Mouse (Mus musculus): ENCODE results near the gene Hspa1b. TPM values are rescaled to one million over a fixed set of nuclear protein-coding genes. Genes with fewer than 3 reads are reported as not detected.
"Not testable (repeated sequence)": the region's sequence is repeated elsewhere in the genome, so short reads cannot be mapped to it uniquely, and the experiment has no call there.

Hspa1b gene
- total and polyA plus RNA-seq, 3 experiments: 0.08 to 0.15 TPM; not detected in 1

DNA sequence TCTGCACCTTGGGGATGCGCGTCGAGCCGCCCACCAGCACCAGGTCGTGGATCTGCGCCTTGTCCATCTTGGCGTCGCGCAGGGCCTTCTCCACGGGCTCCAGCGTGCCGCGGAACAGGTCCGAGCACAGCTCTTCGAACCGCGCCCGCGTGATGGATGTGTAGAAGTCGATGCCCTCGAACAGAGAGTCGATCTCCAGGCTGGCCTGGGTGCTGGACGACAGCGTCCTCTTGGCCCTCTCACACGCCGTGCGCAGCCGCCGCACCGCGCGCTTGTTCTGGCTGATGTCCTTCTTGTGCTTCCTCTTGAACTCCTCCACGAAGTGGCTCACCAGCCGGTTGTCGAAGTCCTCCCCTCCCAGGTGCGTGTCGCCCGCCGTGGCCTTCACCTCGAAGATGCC lies 1.1 kb downstream of the Hspa1b start:
- H3K36me3 ChIP-seq (replicated peaks in 1 of 2; ENCODE audit: control insufficient read depth in 1 of 2, insufficient read depth in 1 of 2, low read length in 1 of 2); H3K4me2 ChIP-seq (ENCODE audit: insufficient read depth, low read depth, poor library complexity, severe bottlenecking); H3K9me3 ChIP-seq (replicated peaks; ENCODE audit: low read length); DNase-seq (ENCODE audit: extremely low read depth); H3K4me3 ChIP-seq (replicated peaks in 1 of 3; ENCODE audit: low read depth in 2 of 3, low read length in 2 of 3, poor library complexity in 1 of 3); H3K27ac ChIP-seq (ENCODE audit: insufficient read depth, low read depth); H3K9ac ChIP-seq (ENCODE audit: insufficient read depth, low read depth); H3K79me2 ChIP-seq (replicated peaks; ENCODE audit: control insufficient read depth, extremely low read depth, insufficient read depth, poor library complexity, severe bottlenecking); H3K27me3 ChIP-seq (replicated peaks); dilution Hi-C loops (cut with MboI; ENCODE audit: extremely low pct_ligation_motif_present, extremely low pct_unique_long_range_greater_than_20kb, low sequenced_read_pairs); in situ Hi-C loops (cut with MboI; ENCODE audit: low pct_ligation_motif_present, low pct_unique_long_range_greater_than_20kb, low sequenced_read_pairs): not testable (repeated sequence)
- H3K4me1 ChIP-seq (ENCODE audit: control insufficient read depth in 1 of 2, insufficient read depth in 2 of 2): peaks cover 0 to 36% of the 10 kb centered on the region in 2 experiments; a peak in 2 of 4 replicates

DNA sequence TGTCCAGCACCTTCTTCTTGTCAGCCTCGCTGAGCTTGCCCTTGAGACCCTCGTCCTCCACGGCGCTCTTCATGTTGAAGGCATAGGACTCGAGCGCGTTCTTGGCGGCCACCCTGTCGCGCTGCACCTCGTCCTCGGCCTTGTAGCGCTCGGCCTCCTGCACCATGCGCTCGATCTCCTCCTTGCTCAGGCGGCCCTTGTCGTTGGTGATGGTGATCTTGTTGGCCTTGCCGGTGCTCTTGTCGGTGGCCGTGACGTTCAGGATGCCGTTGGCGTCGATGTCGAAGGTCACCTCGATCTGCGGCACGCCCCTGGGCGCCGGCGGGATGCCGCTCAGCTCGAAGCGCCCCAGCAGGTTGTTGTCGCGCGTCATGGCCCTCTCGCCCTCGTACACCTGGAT lies 1.7 kb downstream of the Hspa1b start:
- H3K4me3 ChIP-seq (replicated peaks in 1 of 3; ENCODE audit: low read depth in 2 of 3, low read length in 2 of 3, poor library complexity in 1 of 3); dilution Hi-C loops (cut with MboI; ENCODE audit: extremely low pct_ligation_motif_present, extremely low pct_unique_long_range_greater_than_20kb, low sequenced_read_pairs); H3K9me3 ChIP-seq (replicated peaks; ENCODE audit: low read length); in situ Hi-C loops (cut with MboI; ENCODE audit: low pct_ligation_motif_present, low pct_unique_long_range_greater_than_20kb, low sequenced_read_pairs); H3K4me2 ChIP-seq (ENCODE audit: insufficient read depth, low read depth, poor library complexity, severe bottlenecking); H3K27ac ChIP-seq (ENCODE audit: insufficient read depth, low read depth); H3K36me3 ChIP-seq (replicated peaks in 1 of 2; ENCODE audit: control insufficient read depth in 1 of 2, insufficient read depth in 1 of 2, low read length in 1 of 2); H3K9ac ChIP-seq (ENCODE audit: insufficient read depth, low read depth); DNase-seq (ENCODE audit: extremely low read depth); H3K27me3 ChIP-seq (replicated peaks); H3K79me2 ChIP-seq (replicated peaks; ENCODE audit: control insufficient read depth, extremely low read depth, insufficient read depth, poor library complexity, severe bottlenecking): not testable (repeated sequence)
- H3K4me1 ChIP-seq (ENCODE audit: control insufficient read depth in 1 of 2, insufficient read depth in 2 of 2): peaks cover 0 to 30% of the 10 kb centered on the region in 2 experiments; a peak in 2 of 4 replicates

DNA sequence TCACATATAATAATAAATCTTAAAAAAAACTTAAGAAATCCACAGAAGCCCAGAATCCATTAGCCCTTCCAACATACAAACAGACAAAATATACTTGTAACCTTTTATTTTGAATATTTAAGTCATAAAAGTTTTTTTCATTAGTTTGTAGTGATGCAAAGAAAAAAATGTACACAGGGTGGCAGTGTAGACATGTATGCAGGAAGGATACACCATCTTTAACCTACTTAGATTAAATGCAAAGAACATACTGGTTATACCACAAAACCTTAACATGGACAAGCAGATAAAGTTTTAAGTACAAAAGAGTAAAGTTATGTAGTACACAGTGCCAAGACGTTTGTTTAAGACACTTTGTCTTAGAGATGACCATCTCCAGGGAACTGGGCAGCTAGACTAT lies 2.7 kb downstream of the Hspa1b start:
- TF ChIP-seq ZNF384 (IDR thresholded peaks at IDR 0.05; ENCODE audit: low read depth, low read length) (peak; percentile 57; the same call in 1 of the 2 replicates), TCF12 (IDR thresholded peaks at IDR 0.05; ENCODE audit: low read depth, low read length) (no peak), HCFC1 (IDR thresholded peaks at IDR 0.05; ENCODE audit: low read depth, low read length) (no peak), SMC3 (IDR thresholded peaks at IDR 0.05; ENCODE audit: low read depth, low read length) (peak; percentile 59), JUN (IDR thresholded peaks at IDR 0.05; ENCODE audit: insufficient read depth, low read depth, low read length) (no peak), ELF1 (IDR thresholded peaks at IDR 0.05; ENCODE audit: low read depth, low read length) (no peak), EP300 (IDR thresholded peaks at IDR 0.05; ENCODE audit: low read length) (no peak), ZKSCAN1 (IDR thresholded peaks at IDR 0.05; ENCODE audit: borderline replicate concordance, low read depth, low read length) (no peak), RCOR1 (conservative IDR thresholded peaks at IDR 0.05; ENCODE audit: low read depth, low read length) (no peak), POLR2A (IDR thresholded peaks at IDR 0.05; ENCODE audit: low read depth, low read length) (no peak), E2F4 (IDR thresholded peaks at IDR 0.05; ENCODE audit: insufficient replicate concordance, low read depth, low read length) (no peak), CTCF (conservative IDR thresholded peaks at IDR 0.05 in 1 of 2, IDR thresholded peaks at IDR 0.05 in 1 of 2; ENCODE audit: low read depth in 2 of 2, low read length in 2 of 2) (peak in 1 of 2 experiments; percentile 67; a peak in 2 of 4 replicates), UBTF (IDR thresholded peaks at IDR 0.05; ENCODE audit: low read depth, low read length) (no peak), RAD21 (IDR thresholded peaks at IDR 0.05; ENCODE audit: low read depth, low read length) (peak; percentile 74)
- no peak overlapping the region for H3K9ac ChIP-seq (ENCODE audit: insufficient read depth, low read depth)
- H3K4me2 ChIP-seq (ENCODE audit: insufficient read depth, low read depth, poor library complexity, severe bottlenecking): no peak overlapping the region
- peaks cover 8% of the 10 kb centered on the region for H3K79me2 ChIP-seq (replicated peaks; ENCODE audit: control insufficient read depth, extremely low read depth, insufficient read depth, poor library complexity, severe bottlenecking)
- no peak overlapping the region for H3K4me3 ChIP-seq (replicated peaks in 1 of 3; ENCODE audit: low read depth in 2 of 3, low read length in 2 of 3, poor library complexity in 1 of 3)
- peak; percentile 10 for DNase-seq (ENCODE audit: extremely low read depth)
- in situ Hi-C loops (cut with MboI; ENCODE audit: low pct_ligation_motif_present, low pct_unique_long_range_greater_than_20kb, low sequenced_read_pairs) (no loop called here), dilution Hi-C loops (cut with MboI; ENCODE audit: extremely low pct_ligation_motif_present, extremely low pct_unique_long_range_greater_than_20kb, low sequenced_read_pairs) (no loop called here)
- H3K4me1 ChIP-seq (ENCODE audit: control insufficient read depth in 1 of 2, insufficient read depth in 2 of 2): peaks cover 0 to 22% of the 10 kb centered on the region in 2 experiments; a peak in 2 of 4 replicates
- peaks cover 2% of the 10 kb centered on the region for H3K9me3 ChIP-seq (replicated peaks; ENCODE audit: low read length)
- peaks cover 0 to 6% of the 10 kb centered on the region in 2 experiments for H3K36me3 ChIP-seq (replicated peaks in 1 of 2; ENCODE audit: control insufficient read depth in 1 of 2, insufficient read depth in 1 of 2, low read length in 1 of 2)
- H3K27me3 ChIP-seq (replicated peaks): no peaks in the 10 kb centered on the region
- no peak overlapping the region for H3K27ac ChIP-seq (ENCODE audit: insufficient read depth, low read depth)
